Mouse (Mus musculus) liver, adult (tissue): ENCODE measurements around the gene Dop1a.

Experiments
- GATA4 ChIP-seq: IDR thresholded peaks from 2 replicates; pipeline ENCODE4 v1.6.1; 2014; ENCODE audit warnings: mild to moderate bottlenecking, low read length; ENCODE audit not compliant: insufficient replicate concordance

Gene Dop1a

GRCm38 (mm10) chr9:86475956-86476355, 9.0 kb downstream of the Dop1a start:
- TF ChIP-seq GATA4: no peak

DNA sequence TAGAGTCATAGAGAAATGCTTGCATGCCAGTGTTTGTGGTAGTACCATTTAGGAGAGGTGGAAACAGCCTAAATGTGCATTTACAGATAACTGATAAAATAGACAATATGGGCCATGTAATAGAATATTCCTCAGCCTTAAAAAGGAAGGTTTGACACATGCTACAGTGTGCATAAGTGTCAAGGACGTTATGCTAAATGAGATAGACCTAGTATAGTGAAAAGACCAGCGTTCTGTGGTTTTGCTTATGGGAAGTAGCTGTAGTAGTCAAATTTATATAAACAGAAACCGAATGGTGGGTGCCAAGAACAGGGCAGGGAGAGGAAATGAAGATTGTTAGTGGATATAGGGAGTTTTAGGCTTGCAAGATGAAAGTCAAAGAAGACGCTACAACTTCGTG, 9.8 kb downstream of the Dop1a start:
- TF ChIP-seq GATA4: no peak

DNA sequence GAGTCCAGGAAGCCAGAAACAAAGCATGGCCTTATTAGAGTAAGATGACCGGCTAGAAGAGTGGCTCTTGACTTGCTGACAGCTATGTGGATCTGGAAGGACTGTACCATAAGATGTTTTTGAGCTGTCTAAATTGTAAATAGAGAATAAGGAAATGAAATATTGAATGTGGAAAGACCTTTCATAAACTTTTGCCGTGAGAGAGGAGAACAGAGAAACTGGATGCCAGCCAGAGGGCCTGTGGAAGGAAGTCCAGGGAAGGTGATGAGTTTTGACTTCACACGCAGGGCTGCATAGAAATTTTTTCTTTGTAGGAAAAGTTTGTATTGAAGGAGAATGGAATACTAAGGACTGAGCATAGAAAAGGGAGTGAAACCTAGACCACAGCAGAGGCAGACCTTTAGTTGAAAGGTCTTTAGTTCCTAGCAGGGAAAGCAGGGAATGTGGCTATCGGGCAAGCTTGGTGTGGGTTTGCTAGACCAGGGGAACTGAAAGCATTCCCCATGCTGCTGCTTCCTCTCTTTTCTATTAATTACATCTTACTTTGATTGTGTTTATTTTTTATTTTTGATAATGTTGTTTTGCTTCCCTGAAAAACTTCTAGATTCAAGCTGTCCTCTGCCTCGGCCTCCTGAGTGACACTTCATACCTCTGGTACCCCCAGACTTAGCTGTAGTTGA, 11.6 kb downstream of the Dop1a start:
- TF ChIP-seq GATA4: no peak

DNA sequence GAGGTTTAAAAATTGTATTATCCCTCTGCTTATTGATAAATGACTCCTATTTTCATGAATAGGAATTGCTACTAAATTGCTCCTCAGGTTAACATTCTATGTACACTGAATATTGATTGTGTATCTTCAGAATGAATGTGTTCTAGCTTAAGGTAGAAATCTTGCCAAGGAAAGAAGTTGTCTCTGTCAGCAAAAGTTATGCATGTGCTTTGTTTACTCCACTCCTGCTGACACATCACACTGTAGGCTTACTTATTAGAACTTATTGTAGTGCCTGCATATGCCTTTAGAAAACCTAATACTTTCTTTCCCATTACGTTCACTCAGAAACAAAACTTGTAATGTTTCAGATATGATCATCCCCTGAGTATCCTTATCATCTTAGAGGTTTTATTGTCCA, 15.3 kb downstream of the Dop1a start:
- TF ChIP-seq GATA4: no peak

DNA sequence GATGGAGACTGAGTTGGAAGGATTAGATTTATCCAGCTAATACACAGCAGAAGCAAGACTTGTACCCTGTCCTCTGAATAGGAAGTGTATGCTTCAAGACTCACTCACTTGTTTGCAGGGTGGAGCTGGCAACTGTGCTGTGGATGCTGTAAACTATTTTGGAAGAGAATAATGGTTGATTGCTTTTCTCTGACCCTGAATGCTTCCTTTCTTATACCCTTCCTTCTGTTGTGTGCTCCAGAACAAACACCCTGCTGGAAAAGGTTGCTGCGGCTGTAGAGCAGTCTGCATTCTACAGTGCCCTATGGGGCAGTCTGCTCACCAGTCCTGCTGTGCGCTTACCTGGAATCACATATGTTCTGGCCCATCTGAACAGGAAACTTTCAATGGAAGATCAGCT, 24.8 kb downstream of the Dop1a start:
- TF ChIP-seq GATA4: no peak

DNA sequence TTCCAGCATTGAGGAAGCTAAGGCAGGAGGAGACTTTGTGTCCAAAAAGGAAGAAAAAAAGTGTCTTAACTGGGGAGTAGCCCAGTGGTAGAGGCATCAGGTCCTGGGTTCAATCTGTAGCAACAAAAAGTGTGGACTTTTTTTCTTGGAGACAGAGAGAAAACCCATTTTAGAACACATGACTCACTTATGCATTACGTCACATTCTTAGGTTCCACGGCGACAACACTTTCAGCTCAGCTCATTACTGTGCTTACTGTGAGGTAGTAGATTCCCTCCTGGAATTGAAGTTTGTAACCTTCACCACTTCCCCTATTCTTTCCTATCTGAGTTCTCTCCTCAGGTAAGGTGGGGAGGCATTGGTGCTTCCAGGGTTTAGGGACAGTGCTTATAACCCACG, 29.3 kb downstream of the Dop1a start:
- TF ChIP-seq GATA4: no peak

DNA sequence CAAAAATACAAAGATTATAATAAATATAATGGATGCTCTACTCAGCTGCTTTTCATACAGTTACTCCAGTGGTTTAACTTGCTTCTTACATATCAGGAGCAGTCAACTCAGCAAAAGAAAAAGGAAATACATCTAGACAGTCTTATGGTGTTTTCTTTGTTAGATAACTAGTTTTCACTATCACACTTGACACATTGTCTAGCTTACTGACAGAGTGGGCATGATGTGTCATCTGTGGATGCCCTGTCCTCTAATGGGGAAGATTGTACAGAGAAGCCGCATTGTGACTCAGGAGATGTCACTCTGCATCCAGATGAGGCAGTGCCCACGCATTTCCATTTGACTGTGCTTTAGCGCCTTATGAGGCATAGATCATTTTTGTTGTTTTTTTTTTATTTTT, 32.1 kb downstream of the Dop1a start:
- TF ChIP-seq GATA4: no peak

- no peak for TF ChIP-seq GATA4
Measured at GRCm38 (mm10) chr9:86507437-86507836, 40.5 kb downstream of the Dop1a start.

GRCm38 (mm10) chr9:86513733-86514132, 46.8 kb downstream of the Dop1a start:
- TF ChIP-seq GATA4: no peak

DNA sequence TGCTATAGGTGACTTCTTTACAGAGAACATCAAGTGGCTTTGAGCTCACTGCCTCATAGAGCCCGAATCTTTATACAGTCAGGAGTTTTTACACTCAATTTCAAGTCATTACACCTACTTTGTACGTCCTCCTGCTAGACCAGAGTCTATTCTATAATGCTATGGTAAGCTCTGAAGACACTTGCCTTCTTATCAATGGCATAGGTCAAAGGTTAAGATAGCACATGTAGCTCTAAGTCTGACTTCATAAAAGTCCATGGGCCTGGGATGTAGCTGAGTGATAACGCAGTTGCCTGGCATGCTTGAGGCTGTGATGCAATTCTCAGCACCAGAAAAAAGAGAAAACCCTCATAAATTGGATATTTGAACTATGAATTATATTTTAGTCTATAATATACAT, 47.4 kb downstream of the Dop1a start:
- no peak for TF ChIP-seq GATA4

DNA sequence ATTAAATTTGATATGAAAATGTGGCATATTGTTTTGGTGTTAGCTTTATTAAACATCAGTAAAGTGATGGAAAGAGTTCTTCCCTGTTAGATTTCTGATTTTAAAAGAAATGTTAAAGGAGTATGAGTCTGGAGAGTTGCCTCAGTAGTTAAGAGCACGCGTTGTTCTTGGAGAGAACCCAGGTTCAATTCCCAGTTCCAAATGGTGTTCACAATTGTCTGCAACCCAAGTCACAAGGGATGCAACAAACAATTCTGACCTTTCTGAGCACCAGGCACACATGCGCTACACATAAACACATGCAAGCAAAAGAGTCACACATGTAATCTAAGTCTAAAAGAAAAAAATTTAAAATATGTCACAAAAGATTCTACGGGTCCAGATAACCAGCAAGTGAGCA, 47.8 kb downstream of the Dop1a start:
- TF ChIP-seq GATA4: no peak

DNA sequence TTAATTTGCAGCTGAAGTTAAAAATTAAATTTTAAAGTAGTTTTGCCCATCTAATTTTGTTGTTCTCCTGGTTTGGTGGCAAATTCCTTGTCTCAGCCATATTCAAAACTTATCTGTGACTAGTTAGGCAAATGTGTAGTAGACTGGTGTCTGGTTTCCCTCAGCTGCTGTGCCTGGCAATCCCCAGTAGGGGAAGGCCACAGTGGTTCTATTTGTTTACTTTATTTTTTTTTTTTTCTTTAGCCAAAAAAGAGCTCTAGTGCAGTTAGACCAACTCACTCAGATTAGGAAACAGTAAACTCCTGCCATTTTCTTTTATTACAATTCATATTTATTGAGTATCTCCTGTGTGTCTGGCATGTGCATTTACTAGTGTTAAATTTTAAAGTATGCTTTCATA, 55.4 kb downstream of the Dop1a start:
- TF ChIP-seq GATA4: no peak

DNA sequence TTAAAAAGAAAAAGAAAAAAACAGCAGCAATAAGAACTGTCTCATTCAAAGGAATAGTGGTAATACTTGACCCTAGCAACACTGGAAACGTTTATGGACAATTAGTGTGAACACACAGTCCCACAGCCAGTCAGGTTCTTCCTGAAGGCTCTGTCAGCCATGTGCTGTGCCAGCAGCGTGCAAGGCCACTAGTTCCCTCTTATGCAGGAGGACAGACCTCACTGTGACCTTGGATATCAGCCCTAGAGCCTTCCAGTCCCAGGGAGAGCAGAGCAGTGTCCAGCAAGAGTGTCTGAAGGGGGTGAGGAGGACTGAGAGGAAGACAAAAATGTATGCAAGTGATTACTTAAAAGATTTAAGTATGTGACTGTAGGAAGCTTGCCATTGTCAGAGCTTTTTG, 58.6 kb downstream of the Dop1a start:
- TF ChIP-seq GATA4: no peak

- no peak for TF ChIP-seq GATA4
Measured at GRCm38 (mm10) chr9:86534071-86534470, 67.1 kb downstream of the Dop1a start.

DNA sequence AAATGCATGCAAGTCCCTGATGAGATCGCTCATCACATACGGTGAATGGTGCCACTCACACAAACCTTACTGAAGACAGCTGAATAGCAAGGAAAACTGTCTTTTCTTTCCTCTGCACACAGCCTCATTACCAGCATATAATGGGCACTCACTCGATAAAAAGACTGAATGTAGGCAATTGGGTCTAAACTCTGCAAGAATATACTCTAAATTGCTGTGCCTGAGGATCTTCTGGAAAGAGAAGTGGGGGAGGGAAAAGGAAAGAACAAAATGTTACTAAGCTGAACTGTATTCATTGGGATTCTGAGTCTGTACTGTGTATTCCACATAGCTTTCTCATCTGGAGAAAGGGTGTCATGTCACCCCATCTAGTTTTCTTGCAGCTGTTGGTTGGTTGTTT, 76.5 kb downstream of the Dop1a start:
- TF ChIP-seq GATA4: no peak

- TF ChIP-seq GATA4: no peak
Measured at GRCm38 (mm10) chr9:86544559-86544958, 77.6 kb downstream of the Dop1a start.

GRCm38 (mm10) chr9:86549637-86550162, 82.7 kb downstream of the Dop1a start:
- TF ChIP-seq GATA4: no peak

DNA sequence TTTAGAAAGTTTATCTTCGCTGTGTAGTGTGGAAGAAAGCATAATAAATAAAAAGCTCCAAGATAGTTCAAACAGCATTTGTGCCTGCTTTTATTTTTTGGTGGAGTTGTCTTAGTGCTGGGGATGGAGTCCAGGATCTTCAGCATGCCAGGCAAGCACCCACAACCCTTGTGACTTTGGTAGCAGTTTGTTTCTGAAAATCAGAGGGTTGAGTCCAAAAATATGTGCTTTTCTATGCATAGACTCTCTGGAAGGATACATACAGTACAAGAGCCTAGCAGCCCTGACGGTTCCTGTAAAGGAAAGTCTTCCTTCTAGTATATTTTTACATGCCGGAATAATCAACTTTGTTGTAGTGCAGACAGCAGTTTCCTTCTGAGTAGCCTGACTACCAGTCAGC, 83.8 kb downstream of the Dop1a start:
- TF ChIP-seq GATA4: no peak

DNA sequence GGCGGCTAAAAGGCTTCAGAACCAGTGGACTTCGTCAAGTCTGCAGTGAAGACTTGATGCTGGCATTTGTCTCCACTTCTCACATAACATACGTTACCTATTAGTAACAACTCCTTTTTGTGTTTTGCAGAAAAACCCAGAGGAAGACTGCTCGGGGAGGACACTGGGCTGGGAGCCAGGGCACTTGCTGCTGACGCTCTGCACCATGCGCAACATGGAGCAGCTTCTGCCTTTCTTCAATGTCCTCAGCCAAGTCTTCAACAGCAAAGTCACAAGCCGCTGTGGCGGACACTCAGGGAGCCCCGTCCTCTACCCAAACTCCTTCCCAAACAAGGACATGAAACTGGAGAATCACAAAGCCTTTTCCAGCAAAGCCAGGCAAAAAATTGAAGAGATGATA, 86.9 kb downstream of the Dop1a start:
- no peak for TF ChIP-seq GATA4
